Mouse (Mus musculus): ENCODE data around the gene Eef1akmt4.

Eef1akmt4 gene

DNA sequence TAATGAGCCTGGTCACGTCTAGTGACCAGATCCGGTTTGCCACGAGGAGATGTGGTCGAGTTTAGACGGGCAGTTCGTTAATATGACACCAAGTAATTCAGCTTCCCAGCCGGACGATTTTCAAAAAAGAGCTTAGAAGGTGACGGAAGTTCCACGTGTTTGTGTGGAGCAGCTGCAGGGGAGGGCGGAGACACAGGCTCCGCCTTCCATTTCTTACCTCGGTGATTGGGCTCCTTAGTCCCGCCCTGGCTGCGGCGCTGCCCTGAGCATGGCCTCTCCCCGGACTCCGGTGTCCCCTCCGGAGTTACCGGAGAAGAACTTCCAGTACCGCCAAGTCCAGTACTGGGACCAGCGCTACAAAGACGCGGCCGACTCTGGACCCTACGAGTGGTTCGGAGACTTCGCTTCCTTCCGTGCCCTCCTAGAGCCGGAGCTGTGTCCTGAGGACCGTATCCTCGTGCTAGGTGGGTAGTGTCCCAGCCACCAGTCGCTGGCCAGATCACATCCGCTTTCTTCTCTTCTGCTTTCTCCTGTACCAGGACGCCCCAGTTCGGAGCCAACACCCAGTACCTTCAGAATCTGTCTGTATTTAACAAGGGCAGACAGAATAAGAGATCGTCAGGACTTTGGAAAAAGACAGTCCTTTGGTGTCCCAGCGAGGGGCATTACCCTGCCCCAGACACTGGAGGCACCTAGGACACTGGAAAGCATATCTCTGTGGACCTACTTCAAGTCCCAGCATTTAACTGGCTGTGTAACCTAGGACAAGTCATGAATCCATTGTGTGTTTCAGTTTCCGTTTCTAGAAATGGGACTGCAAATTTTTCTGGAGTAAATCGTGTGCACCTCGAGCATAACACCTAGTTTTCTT, at the start of gene Eef1akmt4, which contains the start of the genes Gm49333 and Alg3:
Gene Eef1akmt4, plus strand, starts transcription at position 237 of the 871 bp plus-strand sequence.
Gene Gm49333, plus strand, starts transcription at position 254 of the 871 bp plus-strand sequence.
Gene Alg3, minus strand, starts transcription at position 379 of the 871 bp plus-strand sequence.
- no peak for DNase-seq (ENCODE audit: low spot score)

DNA sequence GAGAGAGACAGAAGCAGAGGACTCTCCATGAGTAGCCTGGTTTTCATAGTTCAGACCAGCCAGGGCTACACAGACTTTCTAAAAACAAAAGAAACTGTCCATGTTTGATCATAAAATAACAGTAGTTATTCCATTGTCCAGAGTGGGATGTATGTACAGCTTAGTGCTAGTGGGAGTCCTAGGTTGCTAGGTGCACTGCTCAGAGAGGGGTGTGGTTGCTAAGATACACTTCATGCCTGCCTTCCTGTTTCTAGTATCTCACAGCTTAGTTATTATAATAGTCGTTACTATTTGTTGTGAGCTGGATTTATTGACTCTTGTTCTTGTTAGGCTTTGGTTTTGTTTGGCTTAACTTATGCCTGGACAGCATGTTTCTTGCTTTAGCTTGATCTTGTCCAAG, 46.3 kb upstream of the Eef1akmt4 start:
- DNase-seq (ENCODE audit: low spot score): no peak

DNA sequence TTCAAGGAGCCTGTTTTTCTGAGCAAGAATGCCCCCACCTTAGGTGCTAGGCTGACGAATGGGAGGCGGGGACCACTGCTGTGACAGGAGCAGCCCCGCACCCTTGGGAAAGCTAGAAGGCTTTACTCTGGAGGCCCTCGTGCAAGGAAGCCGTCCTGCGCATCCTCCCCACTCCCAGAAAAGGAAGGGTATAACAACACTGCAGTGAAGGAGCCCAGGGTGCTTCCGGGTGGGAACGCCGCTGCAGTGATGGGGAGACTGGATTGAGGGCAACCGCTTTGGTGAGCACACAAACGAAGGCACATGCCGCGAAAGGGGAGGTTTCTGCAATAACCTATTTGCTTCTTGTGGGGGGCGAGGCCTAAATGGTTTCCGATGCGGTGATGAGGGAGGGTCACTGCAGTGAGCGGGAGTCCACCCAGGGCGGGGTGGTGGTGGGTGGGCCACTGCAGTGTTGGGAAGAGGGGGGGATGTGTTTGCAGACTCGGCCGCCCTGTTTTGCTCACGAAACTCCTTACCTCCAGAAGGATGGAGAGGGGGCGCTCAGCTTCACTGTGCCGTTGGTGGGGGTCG, 21.9 kb upstream of the Eef1akmt4 start, which contains the start of gene Vwa5b2:
Gene Vwa5b2, plus strand, starts transcription at position 106 of the 573 bp plus-strand sequence.
- no peak for DNase-seq (ENCODE audit: low spot score)

DNA sequence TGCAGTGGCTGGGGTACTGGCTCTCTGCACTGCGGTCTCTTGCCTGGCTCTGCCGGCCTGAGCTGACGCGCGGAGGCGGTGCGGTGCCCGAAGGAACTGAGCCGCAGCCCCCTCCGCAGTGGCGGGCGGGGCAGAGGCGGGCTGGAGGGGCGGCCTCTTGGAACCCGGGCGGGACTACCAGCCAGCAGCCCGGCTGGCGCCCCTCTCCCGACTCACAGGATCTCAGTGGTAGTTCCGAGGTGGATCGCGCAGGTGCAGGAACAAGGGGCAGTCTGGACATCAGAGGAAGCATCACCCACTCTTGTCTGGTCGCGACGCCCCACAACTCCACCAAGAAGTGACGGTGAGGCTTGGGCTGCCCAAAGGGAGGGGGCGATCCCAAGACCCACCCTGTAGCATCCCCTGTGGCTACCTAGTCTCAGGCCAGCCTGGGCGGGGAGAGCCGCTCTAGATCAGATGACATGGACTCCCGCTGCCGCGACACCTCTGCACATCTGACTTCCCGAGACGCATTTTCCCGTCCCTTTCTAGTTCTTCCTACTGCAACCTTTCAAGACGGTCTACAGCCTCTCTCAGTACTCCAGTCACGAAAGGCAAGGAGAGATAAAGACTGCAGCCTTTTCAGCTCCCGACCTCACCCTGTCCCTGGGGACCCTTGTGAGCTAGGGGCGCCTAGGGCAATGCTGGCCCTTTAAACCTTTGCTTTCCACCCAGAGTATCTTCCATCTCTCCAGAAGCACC, 21.3 kb upstream of the Eef1akmt4 start:
- no peak for DNase-seq (ENCODE audit: low spot score)

DNA sequence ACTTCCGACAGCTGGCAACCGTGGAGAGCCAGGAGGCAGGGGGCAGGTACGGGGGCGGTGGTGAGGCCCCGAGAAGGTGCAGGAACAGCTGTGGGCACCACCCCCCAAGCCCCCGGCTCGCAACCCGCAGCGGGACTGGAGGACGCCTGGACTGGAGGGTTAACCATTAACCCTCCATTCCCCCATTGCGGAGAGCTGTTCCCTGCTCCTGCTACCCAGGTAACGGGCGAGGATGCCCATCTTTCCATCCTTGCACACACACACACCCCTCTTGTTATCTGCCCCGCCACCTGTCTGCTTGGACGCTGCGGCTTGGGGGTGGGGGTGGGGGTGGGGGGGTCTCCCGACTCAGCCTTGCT, 20.7 kb upstream of the Eef1akmt4 start:
- no peak for DNase-seq (ENCODE audit: low spot score)

DNA sequence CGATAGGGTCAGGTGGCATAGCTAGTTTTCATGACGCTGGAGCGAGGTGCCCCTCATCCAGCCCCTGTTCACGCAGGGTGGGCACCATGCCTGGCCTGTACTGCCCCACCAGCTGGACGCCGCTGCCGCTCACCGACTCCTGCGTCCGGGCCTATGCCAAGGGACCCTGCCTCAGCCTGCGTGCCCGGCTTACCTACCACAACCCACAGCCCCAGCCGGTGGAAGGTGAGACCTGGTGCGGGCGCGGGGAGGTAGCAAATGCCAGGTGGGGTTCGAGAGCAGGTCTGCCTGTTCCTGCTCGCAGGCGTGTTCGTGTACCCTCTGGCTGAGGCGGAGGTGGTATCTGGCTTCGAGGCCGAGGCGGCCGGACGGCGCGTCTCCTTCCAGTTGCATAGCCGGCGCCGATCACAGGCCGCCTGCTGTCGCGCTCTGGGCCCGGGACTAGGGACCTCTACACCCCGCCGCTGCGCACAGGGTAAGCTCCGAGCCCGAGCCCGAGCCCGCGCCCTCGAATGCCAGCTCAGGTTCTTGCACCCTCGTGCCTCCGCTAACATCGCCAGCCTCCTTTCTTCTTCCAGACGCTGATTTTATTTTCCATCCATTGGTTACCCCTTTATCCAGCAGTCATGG, 20.2 kb upstream of the Eef1akmt4 start:
- DNase-seq (ENCODE audit: low spot score): no peak

DNA sequence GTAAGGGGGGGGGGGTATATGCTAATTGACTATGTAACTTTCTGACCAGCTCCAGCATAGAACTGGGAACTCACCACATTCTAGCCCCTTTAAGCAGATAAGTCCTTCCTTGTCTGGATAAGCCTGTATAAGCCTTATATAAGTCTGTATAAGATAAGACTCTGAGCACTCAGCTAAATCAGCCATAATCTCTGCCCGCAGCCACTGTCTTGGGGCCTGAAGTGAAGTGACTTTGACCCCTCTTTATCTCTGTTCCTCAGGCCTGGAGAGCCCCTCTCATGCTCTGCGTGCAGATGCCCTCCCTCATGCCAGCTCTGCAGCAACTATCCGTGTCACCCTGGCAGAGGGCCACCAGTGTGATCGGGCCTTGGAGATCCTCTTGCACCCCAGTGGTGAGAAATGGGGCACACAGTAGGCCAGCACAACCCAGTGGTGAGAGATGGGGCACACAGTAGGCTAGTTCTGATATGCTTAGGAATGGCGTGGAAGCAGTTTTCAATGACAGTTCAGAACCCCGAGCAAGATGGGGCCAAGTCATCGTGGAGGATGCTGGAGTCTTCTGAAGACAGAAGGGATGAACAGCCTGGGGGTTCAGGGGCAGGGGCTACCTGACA, 16.2 kb upstream of the Eef1akmt4 start:
- no peak for DNase-seq (ENCODE audit: low spot score)

DNA sequence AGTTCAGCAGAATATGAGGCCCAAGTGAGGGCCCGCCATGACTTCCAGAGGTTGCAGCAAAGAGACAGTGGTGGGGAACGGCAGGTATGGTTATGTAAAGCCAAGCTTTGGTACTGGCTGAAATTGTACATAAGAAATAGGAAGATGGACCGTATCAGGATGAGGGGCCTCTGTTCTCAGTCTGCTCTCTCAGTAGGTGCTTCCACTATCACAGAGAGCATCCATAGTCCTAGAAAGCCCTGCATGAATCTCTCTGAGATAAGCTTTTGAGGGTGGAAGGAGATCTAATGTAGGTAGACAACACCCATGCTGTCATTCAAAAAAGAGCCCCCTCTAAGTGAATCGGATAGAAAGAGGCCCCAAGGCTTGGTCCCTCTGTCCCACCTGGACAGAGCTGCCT, 15.7 kb upstream of the Eef1akmt4 start:
- DNase-seq (ENCODE audit: low spot score): no peak

DNA sequence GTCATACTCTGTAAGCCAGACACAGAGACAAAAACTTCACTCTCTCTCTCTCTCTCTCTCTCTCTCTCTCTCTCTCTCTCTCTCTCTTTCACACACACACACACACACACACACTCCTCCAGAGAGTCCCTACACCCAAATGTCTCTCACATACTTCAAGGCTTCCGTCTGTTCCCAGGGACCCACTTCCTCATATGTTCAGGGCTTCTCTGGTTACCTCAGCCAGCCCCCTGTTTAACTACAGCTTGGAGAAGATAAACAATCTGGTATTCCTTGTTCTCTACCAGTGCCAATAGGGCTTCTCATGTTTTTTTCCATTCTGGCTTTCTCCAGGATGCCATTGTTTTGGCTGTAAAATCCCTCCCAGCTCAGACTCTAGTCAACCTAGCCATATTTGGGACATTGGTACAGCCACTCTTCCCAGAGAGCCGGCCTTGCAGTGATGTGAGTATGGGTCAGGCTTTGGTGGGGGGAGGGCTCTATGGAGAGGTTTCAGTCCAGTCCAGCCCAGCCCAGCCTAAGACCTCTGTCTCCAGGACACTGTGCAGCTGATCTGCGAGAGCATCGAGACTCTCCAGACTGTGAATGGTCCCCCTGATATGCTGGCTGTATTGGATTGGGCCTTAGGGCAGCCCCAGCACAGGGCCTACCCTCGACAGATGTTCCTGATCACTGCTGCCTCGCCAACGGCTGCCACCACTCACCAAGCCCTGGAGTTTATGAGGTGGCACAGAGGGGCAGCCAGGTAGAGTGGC, 14.5 kb upstream of the Eef1akmt4 start:
- no peak for DNase-seq (ENCODE audit: low spot score)

DNA sequence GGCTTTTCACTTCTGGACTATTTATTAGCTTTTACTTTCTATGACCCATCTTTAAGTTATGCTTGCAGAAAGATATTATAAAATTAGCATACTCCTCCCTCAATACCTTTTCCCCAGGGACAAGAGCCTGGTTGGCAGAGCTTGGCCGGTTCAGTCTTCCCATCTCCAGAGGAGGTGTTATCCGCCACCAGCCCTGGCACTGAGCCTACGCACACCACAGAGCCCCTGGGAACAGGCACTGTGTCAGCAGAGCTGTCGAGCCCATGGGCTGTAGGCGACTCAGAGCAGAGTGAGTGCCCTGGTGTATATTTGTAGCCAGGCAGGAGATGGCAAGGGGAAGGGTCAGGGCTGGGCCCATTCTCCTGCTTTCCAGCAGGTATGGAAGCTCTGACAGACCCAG, 10.9 kb upstream of the Eef1akmt4 start:
- DNase-seq (ENCODE audit: low spot score): no peak

DNA sequence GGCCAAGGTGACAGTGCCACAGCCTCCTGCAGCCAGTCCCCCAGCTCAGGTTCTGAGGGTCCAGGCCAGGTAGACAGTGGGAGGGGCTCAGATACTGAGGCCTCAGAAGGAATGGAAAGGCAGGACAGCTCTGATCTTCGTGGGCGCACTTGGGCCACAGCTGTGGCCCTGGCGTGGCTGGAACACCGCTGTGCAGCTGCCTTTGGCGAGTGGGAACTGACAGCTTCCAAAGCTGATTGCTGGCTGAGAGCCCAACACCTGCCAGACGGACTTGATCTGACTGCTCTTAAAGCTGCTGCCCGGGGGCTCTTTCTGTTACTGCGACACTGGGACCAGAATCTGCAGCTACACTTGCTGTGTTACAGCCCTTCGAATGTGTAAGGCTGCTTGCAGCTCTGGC, 6.7 kb upstream of the Eef1akmt4 start:
- no peak for DNase-seq (ENCODE audit: low spot score)

DNA sequence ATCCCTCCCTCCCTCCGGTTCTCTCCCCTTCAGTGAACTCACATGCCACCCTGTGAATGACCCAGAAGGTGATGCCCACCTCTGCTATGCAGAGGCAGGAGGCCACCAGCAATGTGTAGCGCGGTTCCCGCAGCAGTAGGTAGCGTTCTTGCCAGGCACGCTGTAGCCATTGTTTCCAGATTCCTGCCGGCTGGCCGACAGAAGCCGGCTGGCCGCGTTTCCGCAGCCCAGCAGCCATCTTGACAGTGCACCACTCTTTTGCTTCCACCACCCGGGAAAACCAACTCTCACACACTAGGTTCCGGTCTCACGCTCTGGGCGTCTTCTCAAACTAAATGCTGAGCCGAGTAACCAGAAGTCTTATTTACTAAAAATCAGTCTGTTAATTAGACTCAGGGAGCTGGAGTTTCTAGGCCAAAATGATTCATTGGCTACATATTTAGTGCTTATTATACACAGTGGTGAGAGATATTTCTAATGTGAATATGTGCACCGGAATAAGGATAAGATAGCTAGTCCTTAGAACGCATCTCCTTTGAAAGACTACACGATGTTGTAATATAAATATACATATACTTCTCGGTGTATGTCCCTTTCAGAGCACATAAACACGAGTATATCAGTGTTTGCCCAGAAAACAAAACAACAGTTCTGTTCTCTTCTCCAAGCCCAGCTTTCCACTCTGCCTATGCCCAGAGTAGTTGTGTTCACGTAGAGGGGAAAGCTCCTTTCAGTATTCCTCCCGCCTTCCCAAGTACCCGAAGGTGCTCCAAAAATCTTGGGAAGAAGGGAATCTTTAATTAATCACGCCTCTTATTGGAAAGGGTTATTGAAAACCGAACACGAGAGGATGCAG, 664 bp upstream of the Eef1akmt4 start:
- DNase-seq (ENCODE audit: low spot score): no peak

DNA sequence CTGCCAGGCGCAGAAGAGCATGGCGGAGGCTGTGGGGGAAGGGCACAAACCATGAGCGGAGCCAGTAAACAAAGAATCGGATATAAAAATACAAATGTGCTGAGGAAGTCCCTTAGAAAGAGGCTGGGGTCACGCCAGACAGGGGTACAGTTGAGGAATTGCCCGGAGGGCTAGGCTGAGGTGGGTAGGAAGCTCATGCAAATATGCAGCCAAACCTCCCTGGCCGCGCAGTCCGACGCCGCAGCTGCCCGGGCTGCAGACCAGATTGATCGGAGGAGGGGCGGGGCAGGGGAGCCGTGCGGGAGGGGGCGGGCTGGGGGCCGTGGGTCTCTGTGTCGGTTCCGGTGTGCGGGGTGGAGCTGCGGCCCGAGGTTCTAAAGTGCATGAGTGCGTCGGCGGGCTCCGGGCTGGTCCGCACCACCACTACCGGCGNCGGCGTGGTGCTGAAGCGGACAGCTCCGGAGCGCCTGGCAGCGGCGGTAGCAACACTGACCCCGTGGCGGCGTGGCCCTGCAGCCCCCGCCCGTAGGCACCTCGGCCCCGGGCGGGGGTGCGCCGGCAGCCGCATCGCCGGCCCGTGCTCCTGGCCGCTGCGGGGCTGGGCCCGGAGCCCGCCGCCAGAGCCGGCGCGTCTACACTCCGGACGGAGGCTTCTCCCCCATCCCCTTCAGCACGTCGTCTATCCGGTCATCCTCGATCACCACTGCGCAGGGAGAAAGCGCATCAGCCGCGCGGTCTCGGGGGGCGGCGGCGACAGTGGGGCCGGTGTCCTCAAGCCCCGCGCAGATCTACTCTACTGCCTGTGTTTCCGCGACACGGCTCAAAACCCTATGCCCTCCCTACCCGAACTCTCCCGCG, 8.4 kb downstream of the Eef1akmt4 start:
- no peak for DNase-seq (ENCODE audit: low spot score)

DNA sequence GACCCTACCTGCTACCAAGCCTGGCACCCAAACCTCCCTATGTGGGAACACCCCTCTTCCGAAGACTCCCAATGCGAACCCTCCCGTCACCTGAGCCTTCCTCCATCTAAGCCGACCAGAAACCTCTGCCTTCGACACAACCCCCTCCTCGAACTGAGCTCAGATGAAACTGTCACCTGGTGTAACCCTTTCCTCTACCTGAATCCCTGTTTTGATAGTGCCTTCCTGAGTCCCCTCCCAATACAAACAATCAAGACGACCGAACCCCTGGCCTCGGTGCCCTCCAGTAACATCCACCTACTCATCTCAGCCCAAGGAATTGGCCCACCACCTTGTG, 9.0 kb downstream of the Eef1akmt4 start:
- no peak for DNase-seq (ENCODE audit: low spot score)

DNA sequence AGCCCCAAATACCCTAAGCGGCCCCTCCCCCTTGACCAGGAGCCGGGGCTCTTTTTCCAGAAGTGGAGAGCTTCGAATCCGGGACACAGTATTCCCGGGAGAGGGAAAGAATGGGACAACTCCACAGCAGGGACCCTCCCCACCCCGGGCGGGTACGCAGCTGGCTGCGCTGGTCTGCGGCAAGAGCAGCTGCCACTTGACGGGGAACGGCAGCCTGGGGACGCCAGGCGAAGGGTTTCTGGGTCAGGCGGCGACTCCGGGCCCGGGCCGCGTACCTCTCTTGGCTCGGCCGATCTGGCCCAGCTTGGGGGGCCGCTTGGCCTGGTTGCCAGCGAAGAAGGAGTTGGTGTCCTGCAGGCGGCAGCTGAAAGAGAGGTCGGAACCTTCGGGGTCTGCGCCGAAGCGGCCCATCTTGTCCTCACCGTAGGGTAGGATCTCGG, 9.4 kb downstream of the Eef1akmt4 start:
- no peak for DNase-seq (ENCODE audit: low spot score)

DNA sequence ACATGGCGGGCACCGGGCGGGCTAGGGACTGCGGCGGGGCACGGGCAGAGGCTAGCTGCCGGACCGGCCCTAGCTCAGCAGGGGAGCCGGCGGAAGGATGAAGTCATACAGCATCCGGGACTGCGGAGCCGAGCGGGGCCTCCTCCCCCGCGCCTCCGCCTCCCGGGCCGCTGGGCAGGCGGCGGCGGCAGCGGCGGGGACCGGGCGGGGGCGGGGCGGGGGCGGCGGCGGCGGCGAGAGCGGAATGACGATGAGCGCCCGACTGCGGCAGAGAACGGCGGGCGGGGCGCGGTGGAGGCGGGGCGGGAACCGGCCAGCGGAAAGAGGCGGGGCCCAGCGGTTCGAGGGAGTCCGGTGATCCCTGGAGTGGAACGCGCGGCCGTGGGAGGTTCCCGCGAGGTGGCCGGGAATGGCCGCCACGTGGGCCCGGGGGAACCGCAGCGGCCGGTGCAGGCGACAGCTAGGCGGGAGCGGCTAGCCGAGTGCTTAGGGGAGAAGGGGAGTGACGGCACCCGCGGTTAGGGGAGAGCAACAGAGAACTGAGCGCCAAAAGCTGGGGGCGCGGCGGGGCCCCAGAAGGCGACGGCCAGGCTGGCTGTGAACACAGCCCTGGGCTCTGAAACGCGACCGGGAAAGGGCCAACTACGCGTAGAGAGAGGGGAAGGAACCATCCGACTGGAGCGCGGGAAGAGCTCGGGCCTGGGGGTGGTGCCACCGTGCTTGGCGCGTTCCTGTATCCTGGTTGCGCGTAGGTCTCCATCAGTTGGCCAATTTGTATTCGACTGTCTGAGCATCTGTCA, 10.0 kb downstream of the Eef1akmt4 start, which contains the start of gene Camk2n2:
Gene Camk2n2, minus strand, starts transcription at position 97 of the 800 bp plus-strand sequence.
- DNase-seq (ENCODE audit: low spot score): no peak

DNA sequence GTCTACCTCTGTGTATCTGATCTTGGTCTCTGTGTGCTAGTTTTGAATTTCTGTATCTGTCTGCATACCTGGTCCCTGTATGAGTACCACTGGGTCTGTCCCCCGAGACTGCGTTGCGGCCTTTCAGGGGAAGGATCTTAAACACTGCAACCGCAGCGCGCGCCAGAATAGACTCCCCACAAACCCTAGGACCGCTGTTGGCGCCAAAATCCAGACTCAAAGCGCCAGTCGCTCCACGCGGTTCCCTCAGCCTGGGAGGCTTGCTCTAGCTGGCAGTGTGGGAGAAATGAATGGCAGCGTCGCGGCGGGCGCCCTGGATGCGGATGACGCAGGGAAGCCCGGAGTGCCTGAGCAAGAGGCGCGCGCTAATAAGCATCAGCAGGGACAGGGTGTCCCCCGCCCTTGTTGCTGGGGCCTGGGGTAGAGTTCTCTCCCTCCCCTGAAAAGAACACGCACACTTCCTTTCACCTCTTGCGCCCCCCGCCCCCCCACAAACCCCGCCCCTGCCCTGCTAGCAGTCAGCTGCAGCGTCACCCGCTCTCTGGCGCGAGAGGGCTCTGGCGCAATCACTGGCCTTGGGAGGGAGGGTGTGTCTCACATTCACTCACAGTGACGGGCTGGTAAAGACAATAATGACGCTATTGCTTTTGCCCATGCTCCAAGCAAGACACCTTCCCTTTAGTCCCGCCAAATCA, 10.7 kb downstream of the Eef1akmt4 start:
- DNase-seq (ENCODE audit: low spot score): no peak

DNA sequence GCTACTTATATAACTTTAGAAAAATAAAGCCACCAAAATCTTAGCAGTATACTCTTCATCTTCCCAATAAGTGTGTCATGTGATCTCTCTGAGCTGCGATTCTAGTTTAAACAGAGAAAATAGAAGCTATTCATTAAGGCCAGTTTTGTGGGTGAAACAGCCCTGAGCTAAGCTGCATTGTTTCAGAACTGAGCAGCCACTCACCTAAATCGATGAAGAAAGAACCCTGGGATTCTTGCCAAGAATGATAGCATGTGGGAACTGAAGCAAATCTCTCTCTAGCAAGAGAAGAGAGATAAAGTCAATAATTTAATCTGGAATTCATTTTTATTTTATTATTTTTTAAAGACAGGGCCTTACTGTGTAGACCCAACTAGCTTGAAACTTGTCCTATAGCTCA, 11.8 kb downstream of the Eef1akmt4 start:
- no peak for DNase-seq (ENCODE audit: low spot score)

Measured in urinary bladder, postnatal 10 days (tissue).